In the genomic region with DNA sequence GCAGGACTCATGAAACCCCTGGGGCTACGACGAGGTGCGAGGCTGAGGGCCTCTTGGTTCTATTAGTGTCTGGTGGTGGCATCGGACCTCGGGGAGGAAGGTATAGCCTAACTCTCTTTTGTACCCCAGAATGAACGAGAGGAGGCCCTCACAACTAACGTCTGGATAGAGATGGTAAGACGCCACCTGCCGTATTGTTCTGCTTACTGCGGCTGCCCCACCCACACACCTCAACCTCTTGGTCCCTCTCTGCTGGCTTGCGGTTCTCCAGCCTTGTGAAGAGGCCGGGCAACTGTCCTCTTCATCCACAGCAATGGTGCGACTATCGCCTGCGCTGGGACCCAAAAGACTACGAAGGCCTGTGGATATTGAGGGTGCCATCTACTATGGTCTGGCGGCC, we compare ENCODE assay signal across 12 mouse cellular contexts. TPM values are rescaled to one million over a fixed set of nuclear protein-coding genes. Genes with fewer than 3 reads are reported as not detected.
DNase-seq lines count a peak whose midpoint lies in the region; ATAC-seq lines count a peak whose summit lies in the region.
"Had no signal": no experiment of that assay in that cellular context is flagged by ENCODE, and none has a peak within 500 bp of the region (broad histone marks: within the 10 kb centered on the region; RNA-seq: fewer than 3 reads in every experiment).

No protein-coding gene starts in this region.

- WGBS in hindbrain, embryonic 11.5 days, result 20% methylated on average over 17 of the region's 17 CpGs
- 24% methylated on average over 17 of the region's 17 CpGs for WGBS in hindbrain, embryonic 16.5 days
- WGBS in embryonic facial prominence, embryonic 11.5 days, result 18% methylated on average over 17 of the region's 17 CpGs
- 18% methylated on average over 17 of the region's 17 CpGs for WGBS in forebrain, embryonic 14.5 days

- H3K9me3 ChIP-seq in hindbrain, embryonic 11.5 days (ENCODE audit: control insufficient read depth, low read length), result no peaks in the 10 kb centered on the region
- H3K9me3 ChIP-seq in hindbrain, embryonic 16.5 days (ENCODE audit: control insufficient read depth, low read length), result no peaks in the 10 kb centered on the region
- H3K9me3 ChIP-seq in embryonic facial prominence, embryonic 11.5 days (replicated peaks; ENCODE audit: control insufficient read depth, low read length), result no peaks in the 10 kb centered on the region
- H3K9me3 ChIP-seq in forebrain, embryonic 14.5 days (replicated peaks; ENCODE audit: control insufficient read depth, low read length), result no peaks in the 10 kb centered on the region
- H3K9me3 ChIP-seq: stomach, embryonic 15.5 days had no signal

- no peak overlapping the region for H3K4me2 ChIP-seq in hindbrain, embryonic 11.5 days (replicated peaks; ENCODE audit: low read depth, low read length)
- H3K4me2 ChIP-seq in hindbrain, embryonic 16.5 days (ENCODE audit: low read length), result no peak overlapping the region
- H3K4me2 ChIP-seq in embryonic facial prominence, embryonic 11.5 days (ENCODE audit: low read depth, low read length), result no peak overlapping the region; the same call in 1 of the 2 replicates
- no peak overlapping the region for H3K4me2 ChIP-seq in forebrain, embryonic 14.5 days (ENCODE audit: low read length)
- H3K4me2 ChIP-seq: stomach, embryonic 15.5 days had no signal

- no peak for ATAC-seq in hindbrain, embryonic 11.5 days (ENCODE audit: low FRiP score)
- no peak for ATAC-seq in hindbrain, embryonic 16.5 days
- no peak for ATAC-seq in embryonic facial prominence, embryonic 11.5 days (replicated peaks; ENCODE audit: insufficient number of reproducible peaks, low FRiP score, low TSS enrichment, low read depth)
- 0 out of 2 replicates have a peak, but pooled peaks have one; percentile 6 for ATAC-seq in neutrophil, adult 5-6 weeks (ENCODE audit: extremely low read depth, insufficient number of reproducible peaks, low FRiP score, poor library complexity, severe bottlenecking)
- ATAC-seq in forebrain, embryonic 14.5 days, result no peak

- peaks cover 2% of the 10 kb centered on the region; the same call in 1 of the 2 replicates for H3K27me3 ChIP-seq in hindbrain, embryonic 11.5 days (ENCODE audit: control insufficient read depth, insufficient read depth, low read length)
- peaks cover 2% of the 10 kb centered on the region; the same call in 1 of the 2 replicates for H3K27me3 ChIP-seq in hindbrain, embryonic 16.5 days (replicated peaks; ENCODE audit: control insufficient read depth, insufficient read depth, low read length)
- H3K27me3 ChIP-seq in embryonic facial prominence, embryonic 11.5 days (ENCODE audit: control insufficient read depth, insufficient read depth, low read length), result peaks cover 10% of the 10 kb centered on the region
- 0 out of 2 replicates have a peak, but pooled peaks cover 6% of the 10 kb centered on the region for H3K27me3 ChIP-seq in forebrain, embryonic 14.5 days (replicated peaks; ENCODE audit: control insufficient read depth, insufficient read depth, low read length)

- no peak overlapping the region for H3K27ac ChIP-seq in hindbrain, embryonic 11.5 days (ENCODE audit: low read depth, low read length)
- H3K27ac ChIP-seq in hindbrain, embryonic 16.5 days (ENCODE audit: low read depth, low read length), result no peak overlapping the region
- H3K27ac ChIP-seq in embryonic facial prominence, embryonic 11.5 days (replicated peaks; ENCODE audit: low read depth, low read length), result no peak overlapping the region
- no peak overlapping the region for H3K27ac ChIP-seq in forebrain, embryonic 14.5 days (ENCODE audit: low read depth, low read length)
- H3K27ac ChIP-seq: stomach, embryonic 15.5 days had no signal

- no peaks in the 10 kb centered on the region for H3K36me3 ChIP-seq in hindbrain, embryonic 11.5 days (ENCODE audit: control insufficient read depth, insufficient read depth, low read length)
- no peaks in the 10 kb centered on the region for H3K36me3 ChIP-seq in hindbrain, embryonic 16.5 days (ENCODE audit: control insufficient read depth, insufficient read depth, low read length)
- H3K36me3 ChIP-seq in embryonic facial prominence, embryonic 11.5 days (replicated peaks; ENCODE audit: control insufficient read depth, insufficient read depth, low read depth, low read length), result no peaks in the 10 kb centered on the region
- H3K36me3 ChIP-seq in forebrain, embryonic 14.5 days (ENCODE audit: control insufficient read depth, insufficient read depth, low read length), result no peaks in the 10 kb centered on the region
- H3K36me3 ChIP-seq: stomach, embryonic 15.5 days had no signal

- H3K9ac ChIP-seq in hindbrain, embryonic 11.5 days (ENCODE audit: low read depth, low read length), result no peak overlapping the region
- H3K9ac ChIP-seq in hindbrain, embryonic 16.5 days (ENCODE audit: low read depth, low read length), result no peak overlapping the region
- H3K9ac ChIP-seq in embryonic facial prominence, embryonic 11.5 days (replicated peaks; ENCODE audit: low read length), result no peak overlapping the region
- no peak overlapping the region for H3K9ac ChIP-seq in forebrain, embryonic 14.5 days (ENCODE audit: low read length)
- H3K9ac ChIP-seq: stomach, embryonic 15.5 days had no signal

- DNase-seq in hindbrain, embryonic 11.5 days (ENCODE audit: low spot score), result peak; percentile 35
- peak; percentile 40 for DNase-seq in retina, embryonic 14.5 days (ENCODE audit: low spot score)
- DNase-seq in retina, postnatal 1 day, result no peak
- DNase-seq in embryonic facial prominence, embryonic 11.5 days (ENCODE audit: low spot score), result peak; percentile 26
- no peak for DNase-seq in gastrocnemius, postnatal 25 days
- no peak for DNase-seq in forebrain, embryonic 14.5 days (ENCODE audit: low spot score)

- no peak overlapping the region for H3K4me3 ChIP-seq in hindbrain, embryonic 11.5 days (ENCODE audit: low read depth, low read length)
- H3K4me3 ChIP-seq in hindbrain, embryonic 16.5 days (ENCODE audit: low read length), result no peak overlapping the region
- H3K4me3 ChIP-seq in embryonic facial prominence, embryonic 11.5 days (ENCODE audit: low read depth, low read length), result no peak overlapping the region
- no peak overlapping the region for H3K4me3 ChIP-seq in forebrain, embryonic 14.5 days (ENCODE audit: low read depth, low read length)
- H3K4me3 ChIP-seq: stomach, embryonic 15.5 days had no signal

- H3K4me1 ChIP-seq in hindbrain, embryonic 11.5 days (replicated peaks; ENCODE audit: control insufficient read depth, insufficient read depth, low read length), result no peaks in the 10 kb centered on the region
- H3K4me1 ChIP-seq in hindbrain, embryonic 16.5 days (ENCODE audit: control insufficient read depth, insufficient read depth, low read depth, low read length), result no peaks in the 10 kb centered on the region
- no peaks in the 10 kb centered on the region for H3K4me1 ChIP-seq in embryonic facial prominence, embryonic 11.5 days (ENCODE audit: control insufficient read depth, insufficient read depth, low read length)
- no peaks in the 10 kb centered on the region for H3K4me1 ChIP-seq in forebrain, embryonic 14.5 days (ENCODE audit: control insufficient read depth, insufficient read depth, low read length)
- H3K4me1 ChIP-seq: stomach, embryonic 15.5 days had no signal

RNA-seq across cellular contexts. Expression of a gene that starts 1.9 kb away (rescaled TPM):
- 0.73 and 1.0 TPM in 2 replicates for polyA plus RNA-seq in hindbrain, embryonic 11.5 days (2014; fragmentation: Nextera tagmentation; extraction: Ambion mirVana)
- polyA plus RNA-seq in hindbrain, embryonic 16.5 days (2015; fragmentation: Nextera tagmentation; extraction: Ambion mirVana), result 0.96 TPM in 1 of 2 replicates, not detected in the other
- 2.2 and 2.3 TPM in 2 replicates for polyA plus RNA-seq in embryonic facial prominence, embryonic 11.5 days (2014; fragmentation: Nextera tagmentation; extraction: Ambion mirVana)
- 0.12 TPM in 1 of 2 replicates, not detected in the other for total RNA-seq in neutrophil, adult 5-6 weeks (2017)
- total RNA-seq in gastrocnemius, postnatal 25 days (2021), result 1 to 10 TPM in 1 of 2 experiments, under 1 TPM in 1; 0.15 to 1.4 TPM
- polyA plus RNA-seq in forebrain, embryonic 14.5 days (2014; fragmentation: Nextera tagmentation; extraction: Ambion mirVana), result not detected in 2 replicates
- total RNA-seq: layer of hippocampus, postnatal 14 days; MEL had no signal

RNA-seq across cellular contexts. Expression of a gene that starts 7.4 kb away (rescaled TPM):
- 132 and 134 TPM in 2 replicates for polyA plus RNA-seq in hindbrain, embryonic 11.5 days (2014; fragmentation: Nextera tagmentation; extraction: Ambion mirVana)
- polyA plus RNA-seq in hindbrain, embryonic 16.5 days (2015; fragmentation: Nextera tagmentation; extraction: Ambion mirVana), result 79.3 and 88.1 TPM in 2 replicates
- polyA plus RNA-seq in embryonic facial prominence, embryonic 11.5 days (2014; fragmentation: Nextera tagmentation; extraction: Ambion mirVana), result 141 and 148 TPM in 2 replicates
- 111 and 118 TPM in 2 replicates for total RNA-seq in neutrophil, adult 5-6 weeks (2017)
- 10 to 100 TPM; 49.6 to 51.7 TPM for total RNA-seq in gastrocnemius, postnatal 25 days (2021)
- 56.6 and 61.9 TPM in 2 replicates for polyA plus RNA-seq in forebrain, embryonic 14.5 days (2014; fragmentation: Nextera tagmentation; extraction: Ambion mirVana)

RNA-seq across cellular contexts. Expression of a gene that starts 15.9 kb away (rescaled TPM):
- polyA plus RNA-seq in hindbrain, embryonic 11.5 days (2014; fragmentation: Nextera tagmentation; extraction: Ambion mirVana), result 0.47 TPM in 1 of 2 replicates, not detected in the other
- 0.62 TPM in 1 of 2 replicates, not detected in the other for polyA plus RNA-seq in hindbrain, embryonic 16.5 days (2015; fragmentation: Nextera tagmentation; extraction: Ambion mirVana)
- 0.15 and 0.22 TPM in 2 replicates for polyA plus RNA-seq in embryonic facial prominence, embryonic 11.5 days (2014; fragmentation: Nextera tagmentation; extraction: Ambion mirVana)
- not detected in 2 replicates for total RNA-seq in neutrophil, adult 5-6 weeks (2017)
- 1 to 10 TPM; 2.1 to 3.5 TPM for total RNA-seq in gastrocnemius, postnatal 25 days (2021)
- polyA plus RNA-seq in forebrain, embryonic 14.5 days (2014; fragmentation: Nextera tagmentation; extraction: Ambion mirVana), result not detected in 2 replicates
- total RNA-seq: layer of hippocampus, postnatal 14 days; MEL had no signal
- polyA plus RNA-seq: heart, embryonic 14.5 days had no signal

RNA-seq across cellular contexts. Expression of a gene that starts 23.2 kb away (rescaled TPM):
- 1.9 and 3.3 TPM in 2 replicates for polyA plus RNA-seq in hindbrain, embryonic 11.5 days (2014; fragmentation: Nextera tagmentation; extraction: Ambion mirVana)
- 2.1 and 2.6 TPM in 2 replicates for polyA plus RNA-seq in hindbrain, embryonic 16.5 days (2015; fragmentation: Nextera tagmentation; extraction: Ambion mirVana)
- polyA plus RNA-seq in embryonic facial prominence, embryonic 11.5 days (2014; fragmentation: Nextera tagmentation; extraction: Ambion mirVana), result 0.28 and 0.74 TPM in 2 replicates
- total RNA-seq in neutrophil, adult 5-6 weeks (2017), result not detected in 2 replicates
- not detected for total RNA-seq in gastrocnemius, postnatal 25 days (2021)
- polyA plus RNA-seq in forebrain, embryonic 14.5 days (2014; fragmentation: Nextera tagmentation; extraction: Ambion mirVana), result 0.58 and 1.1 TPM in 2 replicates
- polyA plus RNA-seq: stomach, embryonic 15.5 days had no signal

RNA-seq across cellular contexts. Expression of a gene that starts 50.0 kb away (rescaled TPM):
- polyA plus RNA-seq in hindbrain, embryonic 11.5 days (2014; fragmentation: Nextera tagmentation; extraction: Ambion mirVana), result 10.0 and 14.7 TPM in 2 replicates
- polyA plus RNA-seq in hindbrain, embryonic 16.5 days (2015; fragmentation: Nextera tagmentation; extraction: Ambion mirVana), result 34.9 and 40.2 TPM in 2 replicates
- polyA plus RNA-seq in embryonic facial prominence, embryonic 11.5 days (2014; fragmentation: Nextera tagmentation; extraction: Ambion mirVana), result 0.74 and 2.1 TPM in 2 replicates
- total RNA-seq in neutrophil, adult 5-6 weeks (2017), result not detected in 2 replicates
- not detected for total RNA-seq in gastrocnemius, postnatal 25 days (2021)
- polyA plus RNA-seq in forebrain, embryonic 14.5 days (2014; fragmentation: Nextera tagmentation; extraction: Ambion mirVana), result 18.1 and 18.4 TPM in 2 replicates

Comparison
In these comparisons a context has a peak if more than half of its experiments do, and no peak if none do; other contexts are left out.
1. DNase-seq: peak in hindbrain, embryonic 11.5 days (single experiment), retina, embryonic 14.5 days (single experiment) and embryonic facial prominence, embryonic 11.5 days (single experiment); none in retina, postnatal 1 day (single experiment), gastrocnemius, postnatal 25 days (single experiment) and forebrain, embryonic 14.5 days (single experiment).